Mouse (Mus musculus): Measurements from ENCODE around the gene Mill2. TPM values are rescaled to one million over a fixed set of nuclear protein-coding genes. Genes with fewer than 3 reads are reported as not detected.
A peak's percentile ranks its signal among the peaks of the same experiment; 100 is the strongest.
"Not testable (repeated sequence)": the region's sequence is repeated elsewhere in the genome, so short reads cannot be mapped to it uniquely, and the experiment has no call there.

The Mill2 gene
- 0.52 and 0.58 TPM in 2 replicates for polyA plus RNA-seq (2014; fragmentation: Nextera tagmentation; extraction: Ambion mirVana)

- Histone ChIP-seq H3K9ac (ENCODE audit: low read depth, low read length) (peak within 1 kb of the TSS; percentile 55), H3K4me1 (ENCODE audit: control insufficient read depth, insufficient read depth, low read length) (no peaks in the 10 kb centered on the region), H3K36me3 (ENCODE audit: control insufficient read depth, insufficient read depth, low read length) (no peaks in the 10 kb centered on the region), H3K27ac (replicated peaks; ENCODE audit: low read depth, low read length) (peak within 1 kb of the TSS; percentile 86), H3K9me3 (ENCODE audit: control insufficient read depth, low read length) (no peaks in the 10 kb centered on the region), H3K4me2 (ENCODE audit: low read depth, low read length) (peak within 1 kb of the TSS; percentile 60), H3K4me3 (ENCODE audit: low read depth, low read length) (peak within 1 kb of the TSS; percentile 35), H3K27me3 (replicated peaks; ENCODE audit: control insufficient read depth, insufficient read depth, low read length) (no peaks in the 10 kb centered on the region)
- peak; percentile 16 for DNase-seq (ENCODE audit: low spot score)
- ATAC-seq (ENCODE audit: low read depth): 0 out of 2 replicates have a peak, but pooled peaks have one; percentile 7
- WGBS: 10% methylated on average over 3 of the region's 3 CpGs
These were observed at the start of gene Mill2 for GRCm38 (mm10) chr7:18839865-18840264. Gene Mill2 (plus strand): TSS chr7:18839966.

DNA sequence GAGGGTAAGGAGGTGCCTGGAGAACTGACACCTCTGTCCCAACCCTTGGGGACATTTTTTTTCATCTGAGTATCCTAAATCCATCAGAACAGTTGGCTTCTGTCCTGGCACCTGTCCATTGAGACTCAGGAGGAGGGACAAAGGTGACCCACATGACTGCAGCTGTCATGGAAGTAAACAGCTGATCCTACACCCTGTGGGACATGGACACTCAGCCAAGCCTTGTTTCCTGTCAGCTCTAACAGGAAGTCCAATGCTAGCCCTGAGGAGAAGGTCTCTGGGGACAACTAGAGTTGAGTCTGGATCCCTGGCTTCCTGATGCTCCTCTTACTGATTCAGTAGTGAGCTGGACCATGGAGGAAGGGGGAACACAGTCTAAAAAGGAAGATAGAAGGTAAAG is 49.1 kb upstream of the Mill2 start:
- H3K4me1 ChIP-seq (ENCODE audit: control insufficient read depth, insufficient read depth, low read length); H3K9ac ChIP-seq (ENCODE audit: low read depth, low read length); H3K9me3 ChIP-seq (ENCODE audit: control insufficient read depth, low read length); H3K27me3 ChIP-seq (replicated peaks; ENCODE audit: control insufficient read depth, insufficient read depth, low read length); H3K27ac ChIP-seq (replicated peaks; ENCODE audit: low read depth, low read length); DNase-seq (ENCODE audit: low spot score); H3K4me2 ChIP-seq (ENCODE audit: low read depth, low read length); H3K4me3 ChIP-seq (ENCODE audit: low read depth, low read length); ATAC-seq (ENCODE audit: low read depth); H3K36me3 ChIP-seq (ENCODE audit: control insufficient read depth, insufficient read depth, low read length): not testable (repeated sequence)

DNA sequence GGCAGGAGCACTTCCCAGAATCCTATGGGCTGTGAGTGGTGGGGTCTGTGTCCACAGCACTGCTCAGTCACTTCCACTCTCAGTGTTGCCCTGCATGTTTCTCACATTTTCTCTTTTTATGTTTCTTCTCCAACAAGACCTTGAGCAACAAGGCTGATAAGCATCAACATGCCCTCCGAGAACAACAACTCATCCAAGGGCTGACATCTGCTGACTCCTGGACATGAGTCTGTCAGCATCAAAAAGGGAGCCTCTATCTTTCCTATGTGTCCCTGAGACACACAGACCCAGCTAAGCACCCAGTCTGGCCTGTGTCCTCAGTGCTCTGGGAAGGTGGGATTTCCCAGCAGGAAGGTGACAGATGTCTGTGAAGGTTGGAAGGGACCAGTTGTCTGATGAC is 41.3 kb upstream of the Mill2 start, which contains the start of gene Psg19:
Gene Psg19, minus strand, starts transcription at position 101 of the 400 bp plus-strand sequence.
- WGBS: 83% methylated on average over 1 of the region's 1 CpGs
- ATAC-seq (ENCODE audit: low read depth) (no peak), DNase-seq (ENCODE audit: low spot score) (no peak)
- Histone ChIP-seq H3K27me3 (replicated peaks; ENCODE audit: control insufficient read depth, insufficient read depth, low read length) (no peaks in the 10 kb centered on the region), H3K4me2 (ENCODE audit: low read depth, low read length) (no peak within 1 kb of the TSS), H3K9me3 (ENCODE audit: control insufficient read depth, low read length) (no peaks in the 10 kb centered on the region), H3K4me1 (ENCODE audit: control insufficient read depth, insufficient read depth, low read length) (no peaks in the 10 kb centered on the region), H3K4me3 (ENCODE audit: low read depth, low read length) (no peak within 1 kb of the TSS), H3K27ac (replicated peaks; ENCODE audit: low read depth, low read length) (no peak within 1 kb of the TSS), H3K36me3 (ENCODE audit: control insufficient read depth, insufficient read depth, low read length) (no peaks in the 10 kb centered on the region), H3K9ac (ENCODE audit: low read depth, low read length) (no peak within 1 kb of the TSS)

DNA sequence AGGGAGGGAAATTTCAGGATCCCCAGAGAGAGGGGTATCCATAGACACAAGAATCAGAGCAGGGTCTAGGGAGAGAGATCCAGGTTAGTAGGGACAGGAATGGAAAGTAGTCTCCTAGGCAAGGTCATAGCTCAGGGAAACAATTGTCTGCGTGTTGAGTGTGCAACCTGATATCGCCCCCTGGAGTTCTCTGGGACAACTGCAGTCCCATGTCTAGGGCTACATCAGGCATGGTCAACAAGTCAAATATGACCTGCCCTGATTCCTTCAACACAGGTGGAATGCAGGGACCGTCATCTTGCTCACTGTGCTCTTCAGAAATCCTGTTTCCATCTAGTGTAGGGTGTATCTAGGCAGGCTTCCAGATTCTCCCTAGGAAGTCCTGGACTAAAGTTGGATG is 40.6 kb upstream of the Mill2 start:
- no peaks in the 10 kb centered on the region for H3K4me1 ChIP-seq (ENCODE audit: control insufficient read depth, insufficient read depth, low read length)
- H3K9ac ChIP-seq (ENCODE audit: low read depth, low read length): no peak overlapping the region
- H3K4me2 ChIP-seq (ENCODE audit: low read depth, low read length): no peak overlapping the region
- H3K27ac ChIP-seq (replicated peaks; ENCODE audit: low read depth, low read length): no peak overlapping the region
- H3K4me3 ChIP-seq (ENCODE audit: low read depth, low read length): no peak overlapping the region
- H3K27me3 ChIP-seq (replicated peaks; ENCODE audit: control insufficient read depth, insufficient read depth, low read length): no peaks in the 10 kb centered on the region
- no peaks in the 10 kb centered on the region for H3K9me3 ChIP-seq (ENCODE audit: control insufficient read depth, low read length)
- H3K36me3 ChIP-seq (ENCODE audit: control insufficient read depth, insufficient read depth, low read length): no peaks in the 10 kb centered on the region
- DNase-seq (ENCODE audit: low spot score) (no peak), ATAC-seq (ENCODE audit: low read depth) (no peak)
- 41% methylated on average over 3 of the region's 3 CpGs for WGBS

GRCm38 (mm10) chr7:18803526-18803925 is 36.2 kb upstream of the Mill2 start:
- Histone ChIP-seq H3K4me2 (ENCODE audit: low read depth, low read length) (no peak overlapping the region), H3K9me3 (ENCODE audit: control insufficient read depth, low read length) (no peaks in the 10 kb centered on the region), H3K27me3 (replicated peaks; ENCODE audit: control insufficient read depth, insufficient read depth, low read length) (no peaks in the 10 kb centered on the region), H3K4me1 (ENCODE audit: control insufficient read depth, insufficient read depth, low read length) (no peaks in the 10 kb centered on the region), H3K27ac (replicated peaks; ENCODE audit: low read depth, low read length) (no peak overlapping the region), H3K36me3 (ENCODE audit: control insufficient read depth, insufficient read depth, low read length) (no peaks in the 10 kb centered on the region), H3K4me3 (ENCODE audit: low read depth, low read length) (no peak overlapping the region), H3K9ac (ENCODE audit: low read depth, low read length) (no peak overlapping the region)
- ATAC-seq (ENCODE audit: low read depth) (no peak), DNase-seq (ENCODE audit: low spot score) (no peak)

DNA sequence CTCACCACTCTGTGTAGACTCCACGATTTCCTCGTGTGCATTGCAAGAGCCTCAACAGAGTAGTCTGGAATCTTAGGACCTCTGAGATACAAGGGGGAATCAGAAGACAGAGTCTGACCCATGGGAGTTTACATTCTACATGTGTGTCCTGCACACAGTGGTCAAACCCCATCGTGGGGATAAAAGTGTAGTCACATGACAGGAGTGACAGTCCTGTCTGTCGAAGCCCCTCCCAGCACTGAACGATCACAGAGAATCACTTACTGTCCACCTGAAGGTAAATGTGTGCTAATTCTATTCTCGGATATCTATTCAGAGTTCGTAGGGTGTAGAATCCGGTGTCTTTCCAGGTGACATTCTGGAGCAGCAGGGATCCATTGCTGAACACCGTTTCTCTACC is 21.5 kb upstream of the Mill2 start:
- no peaks in the 10 kb centered on the region for H3K36me3 ChIP-seq (ENCODE audit: control insufficient read depth, insufficient read depth, low read length)
- H3K4me2 ChIP-seq (ENCODE audit: low read depth, low read length): no peak overlapping the region
- H3K9me3 ChIP-seq (ENCODE audit: control insufficient read depth, low read length): no peaks in the 10 kb centered on the region
- H3K27ac ChIP-seq (replicated peaks; ENCODE audit: low read depth, low read length): no peak overlapping the region
- no peaks in the 10 kb centered on the region for H3K27me3 ChIP-seq (replicated peaks; ENCODE audit: control insufficient read depth, insufficient read depth, low read length)
- 81% methylated on average over 9 of the region's 9 CpGs for whole genome bisulfite sequencing
- H3K9ac ChIP-seq (ENCODE audit: low read depth, low read length): no peak overlapping the region
- H3K4me1 ChIP-seq (ENCODE audit: control insufficient read depth, insufficient read depth, low read length): no peaks in the 10 kb centered on the region
- no peak overlapping the region for H3K4me3 ChIP-seq (ENCODE audit: low read depth, low read length)
- ATAC-seq (ENCODE audit: low read depth) (no peak), DNase-seq (ENCODE audit: low spot score) (no peak)

DNA sequence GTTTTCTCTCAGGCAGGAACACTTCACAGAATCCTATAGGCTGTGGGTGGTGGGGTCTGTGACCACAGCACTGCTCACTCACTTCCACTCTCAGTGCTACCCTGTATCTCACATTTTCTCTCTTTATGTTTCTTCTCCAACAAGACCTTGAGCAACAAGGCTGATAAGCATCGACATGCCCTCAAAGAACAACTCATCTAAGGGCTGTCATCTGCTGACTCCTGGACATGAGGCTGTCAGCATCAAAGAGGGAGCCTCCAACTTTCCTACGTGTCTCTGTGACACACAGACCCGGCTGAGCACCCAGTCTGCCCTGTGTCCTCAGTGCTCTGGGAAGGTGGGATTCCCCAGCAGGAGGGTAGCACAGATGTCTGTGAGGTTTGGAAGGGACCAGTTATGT is 18.3 kb upstream of the Mill2 start, which contains the start of gene Psg17:
Gene Psg17, minus strand, starts transcription at position 101 of the 400 bp plus-strand sequence.
- WGBS: 54% methylated on average over 3 of the region's 3 CpGs
- no peak within 1 kb of the TSS for H3K4me3 ChIP-seq (ENCODE audit: low read depth, low read length)
- DNase-seq (ENCODE audit: low spot score): no peak

DNA sequence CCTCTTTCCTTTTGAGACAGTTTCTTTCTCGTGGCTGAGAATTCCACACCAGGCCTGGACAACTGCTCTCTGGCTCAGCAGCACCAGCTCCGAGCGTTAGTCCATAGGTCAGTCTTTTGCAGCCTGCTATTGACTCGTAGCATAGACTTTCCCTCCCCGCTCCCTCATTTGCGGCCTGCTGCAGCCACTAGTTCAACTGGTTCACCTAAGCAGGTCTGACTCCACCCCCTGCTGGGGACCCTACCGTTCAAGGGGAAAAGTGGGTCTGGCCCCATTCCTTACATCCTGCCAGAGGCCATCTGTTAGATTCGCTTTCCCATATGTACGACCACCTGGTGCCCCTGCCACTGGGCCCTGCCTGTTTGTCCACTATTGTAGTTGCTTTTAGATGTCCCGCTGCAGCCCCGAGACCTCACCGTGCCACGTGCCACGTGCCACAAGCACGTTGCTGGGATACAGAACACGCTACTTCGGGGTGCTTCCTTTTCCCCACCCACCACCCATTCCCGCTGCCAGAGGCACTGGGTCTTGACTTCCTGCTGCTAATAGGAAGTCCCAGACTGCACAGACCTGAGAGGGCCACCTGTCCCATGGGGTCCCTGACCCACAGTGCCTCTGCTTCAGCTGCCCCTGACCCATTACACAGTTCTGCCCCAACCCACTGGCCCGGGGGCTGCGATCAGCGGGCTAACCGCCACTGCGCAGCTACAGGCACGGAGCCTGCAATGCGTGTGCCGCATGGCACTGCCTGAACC is 11.8 kb upstream of the Mill2 start:
- H3K4me1 ChIP-seq (ENCODE audit: control insufficient read depth, insufficient read depth, low read length): no peaks in the 10 kb centered on the region
- 67% methylated on average over 26 of the region's 26 CpGs for WGBS
- H3K9me3 ChIP-seq (ENCODE audit: control insufficient read depth, low read length): no peaks in the 10 kb centered on the region
- H3K4me2 ChIP-seq (ENCODE audit: low read depth, low read length): no peak overlapping the region
- no peak overlapping the region for H3K9ac ChIP-seq (ENCODE audit: low read depth, low read length)
- H3K27ac ChIP-seq (replicated peaks; ENCODE audit: low read depth, low read length): no peak overlapping the region
- no peaks in the 10 kb centered on the region for H3K27me3 ChIP-seq (replicated peaks; ENCODE audit: control insufficient read depth, insufficient read depth, low read length)
- H3K4me3 ChIP-seq (ENCODE audit: low read depth, low read length): no peak overlapping the region
- DNase-seq (ENCODE audit: low spot score): no peak
- ATAC-seq (ENCODE audit: low read depth): no peak
- no peaks in the 10 kb centered on the region for H3K36me3 ChIP-seq (ENCODE audit: control insufficient read depth, insufficient read depth, low read length)

More for the DNA sequence above, 18.3 kb upstream of the Mill2 start, which contains the start of gene Psg17:
- Histone ChIP-seq H3K9ac (ENCODE audit: low read depth, low read length) (no peak within 1 kb of the TSS), H3K4me1 (ENCODE audit: control insufficient read depth, insufficient read depth, low read length) (no peaks in the 10 kb centered on the region), H3K27me3 (replicated peaks; ENCODE audit: control insufficient read depth, insufficient read depth, low read length) (no peaks in the 10 kb centered on the region), H3K36me3 (ENCODE audit: control insufficient read depth, insufficient read depth, low read length) (no peaks in the 10 kb centered on the region), H3K9me3 (ENCODE audit: control insufficient read depth, low read length) (no peaks in the 10 kb centered on the region), H3K27ac (replicated peaks; ENCODE audit: low read depth, low read length) (no peak within 1 kb of the TSS), H3K4me2 (ENCODE audit: low read depth, low read length) (no peak within 1 kb of the TSS)
- ATAC-seq (ENCODE audit: low read depth): no peak

DNA sequence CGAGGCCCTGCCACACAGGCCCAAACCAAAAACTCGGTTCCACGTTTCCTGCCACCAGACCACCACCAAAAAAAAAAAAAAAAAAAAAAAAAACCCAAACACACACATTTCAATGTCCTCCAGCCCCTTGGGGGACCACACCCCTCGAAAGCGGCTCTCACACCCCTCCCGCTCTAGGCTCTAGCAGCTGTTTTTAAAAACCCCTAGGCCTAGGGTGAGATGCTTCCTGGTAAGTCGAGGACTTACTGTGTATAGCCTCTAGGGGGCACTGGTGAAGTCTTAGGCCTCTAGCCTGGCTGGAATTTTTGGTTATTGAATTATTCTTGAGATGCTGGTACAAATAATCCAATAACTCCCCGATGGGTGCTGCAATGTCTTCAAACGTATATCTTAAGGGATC is 11.2 kb upstream of the Mill2 start:
- peak; percentile 14 for DNase-seq (ENCODE audit: low spot score)

More for the DNA sequence above, 11.2 kb upstream of the Mill2 start:
- no peaks in the 10 kb centered on the region for H3K9me3 ChIP-seq (ENCODE audit: control insufficient read depth, low read length)
- H3K4me2 ChIP-seq (ENCODE audit: low read depth, low read length): no peak overlapping the region
- H3K36me3 ChIP-seq (ENCODE audit: control insufficient read depth, insufficient read depth, low read length): no peaks in the 10 kb centered on the region
- H3K9ac ChIP-seq (ENCODE audit: low read depth, low read length): no peak overlapping the region
- ATAC-seq (ENCODE audit: low read depth): no peak
- H3K4me3 ChIP-seq (ENCODE audit: low read depth, low read length): no peak overlapping the region
- no peak overlapping the region for H3K27ac ChIP-seq (replicated peaks; ENCODE audit: low read depth, low read length)
- H3K4me1 ChIP-seq (ENCODE audit: control insufficient read depth, insufficient read depth, low read length): no peaks in the 10 kb centered on the region
- 56% methylated on average over 9 of the region's 9 CpGs for WGBS
- H3K27me3 ChIP-seq (replicated peaks; ENCODE audit: control insufficient read depth, insufficient read depth, low read length): no peaks in the 10 kb centered on the region

Data from embryonic facial prominence, embryonic 14.5 days (tissue).